14 mouse cellular contexts compared by ENCODE assay signal in genomic region chr12:95960505-95960871, GRCm38 (mm10).
DNase-seq lines count a peak whose midpoint lies in the region; ATAC-seq and TF ChIP-seq lines count a peak whose summit lies in the region.
"Had no signal": no experiment of that assay in that cellular context is flagged by ENCODE, and none has a peak within 500 bp of the region (broad histone marks: within the 10 kb centered on the region; RNA-seq: fewer than 3 reads in every experiment).

No protein-coding gene starts in this region.

- 2% methylated on average over 3 of the region's 3 CpGs for whole genome bisulfite sequencing in forebrain, embryonic 16.5 days

- no peaks in the 10 kb centered on the region for H3K4me1 ChIP-seq in forebrain, embryonic 16.5 days (replicated peaks; ENCODE audit: control insufficient read depth, insufficient read depth, low read length)
- H3K4me1 ChIP-seq: heart, embryonic 12.5 days had no signal

- H3K4me3 ChIP-seq in layer of hippocampus, adult 2 months: no peak overlapping the region
- no peak overlapping the region for H3K4me3 ChIP-seq in forebrain, embryonic 16.5 days (replicated peaks; ENCODE audit: low read length)
- H3K4me3 ChIP-seq: heart, embryonic 12.5 days; myocyte had no signal

- DNase-seq in layer of hippocampus, adult 2 months (ENCODE audit: low spot score in 2 of 2): peak; percentile 12 to 29
- no peak for DNase-seq in layer of hippocampus, postnatal 25 days (ENCODE audit: extremely low spot score in 1 of 2, low spot score in 1 of 2)
- peak; percentile 16 for DNase-seq in R1 (ENCODE audit: low read depth, low spot score)
- DNase-seq in brain, embryonic 18.5 days (ENCODE audit: low read depth, low spot score): peak; percentile 42
- no peak for DNase-seq in kidney, postnatal 14 days
- no peak for DNase-seq in adipocyte (ENCODE audit: low spot score)
- no peak for DNase-seq in gastrocnemius, postnatal 25 days
- DNase-seq: cerebellum, postnatal 36 days; lung, postnatal 36 days; thymus, adult 18-20 months had no signal

- H3K36me3 ChIP-seq in forebrain, embryonic 16.5 days (ENCODE audit: control insufficient read depth, insufficient read depth): no peaks in the 10 kb centered on the region
- H3K36me3 ChIP-seq: heart, embryonic 12.5 days had no signal

- no peak overlapping the region for H3K9ac ChIP-seq in forebrain, embryonic 16.5 days (replicated peaks; ENCODE audit: low read depth, low read length)
- H3K9ac ChIP-seq: heart, embryonic 12.5 days; liver, embryonic 14.5 days had no signal

- H3K9me3 ChIP-seq in forebrain, embryonic 16.5 days (ENCODE audit: control insufficient read depth, low read length): no peaks in the 10 kb centered on the region
- H3K9me3 ChIP-seq: heart, embryonic 12.5 days had no signal

- ATAC-seq in forebrain, embryonic 16.5 days: peak; percentile 95

- no peaks in the 10 kb centered on the region for H3K27me3 ChIP-seq in forebrain, embryonic 16.5 days (replicated peaks; ENCODE audit: control insufficient read depth, insufficient read depth, low read length)
- H3K27me3 ChIP-seq: heart, embryonic 12.5 days had no signal

- no peak overlapping the region for H3K27ac ChIP-seq in layer of hippocampus, adult 2 months
- no peak overlapping the region for H3K27ac ChIP-seq in forebrain, embryonic 16.5 days (ENCODE audit: low read length)
- H3K27ac ChIP-seq: liver, embryonic 14.5 days had no signal

- no peak overlapping the region for H3K4me2 ChIP-seq in forebrain, embryonic 16.5 days (ENCODE audit: low read length)
- H3K4me2 ChIP-seq: heart, embryonic 12.5 days had no signal

- no peak for TF ChIP-seq CTCF in layer of hippocampus, adult 2 months (conservative IDR thresholded peaks at IDR 0.05)

Comparison
In these comparisons a context has a peak if more than half of its experiments do, and no peak if none do; other contexts are left out.
1. DNase-seq: peak in layer of hippocampus, adult 2 months (2 of 2), R1 (single experiment) and brain, embryonic 18.5 days (single experiment); none in layer of hippocampus, postnatal 25 days (0 of 2), kidney, postnatal 14 days (single experiment), adipocyte (single experiment) and gastrocnemius, postnatal 25 days (single experiment).